Mouse (Mus musculus) embryonic fibroblast, embryonic 13.5 days (primary cell): ENCODE data around the gene E130114P18Rik. TPM values are rescaled to one million over a fixed set of nuclear protein-coding genes. Genes with fewer than 3 reads are reported as not detected.

Experiments used
- H3K27ac ChIP-seq: 2 replicates; pipeline ENCODE4 v1.5.1; 2012; ENCODE audit warnings: low read length, control low read depth, inconsistent platforms; ENCODE audit not compliant: insufficient read depth
- H3K4me1 ChIP-seq: 2 replicates; pipeline ENCODE4 v1.6.1; 2011; ENCODE audit warnings: low read length; ENCODE audit not compliant: control insufficient read depth, insufficient read depth
- H3K4me3 ChIP-seq: 2 replicates; pipeline ENCODE4 v1.5.1; 2011; ENCODE audit warnings: mild to moderate bottlenecking, control low read depth, low read length; ENCODE audit not compliant: insufficient read depth
- CTCF ChIP-seq: IDR thresholded peaks from 2 replicates; pipeline ENCODE4 v1.5.1; 2011; ENCODE audit warnings: mild to moderate bottlenecking, control low read depth, low read length, moderate library complexity, borderline replicate concordance; ENCODE audit not compliant: insufficient read depth
- POLR2A ChIP-seq: IDR thresholded peaks from 2 replicates; pipeline ENCODE4 v1.6.1; 2011; ENCODE audit warnings: low read depth, mild to moderate bottlenecking, control low read depth, low read length, moderate library complexity
- polyA plus RNA-seq: library from polyadenylated mRNA; stranded (reverse); fragments of >200 nt; gene quantifications from 2 replicates; pipeline ENCODE4 v1.2.4, GENCODE M21; 2011; ENCODE audit warnings: low read depth; ENCODE audit not compliant: missing spikeins, insufficient read length

Gene E130114P18Rik
- 0.77 TPM in 1 of 2 replicates, not detected in the other for polyA plus RNA-seq

GRCm38 (mm10) chr4:97777706-97778176, at the start of gene E130114P18Rik:
Gene E130114P18Rik (minus strand): TSS chr4:97778078.
- peak within 1 kb of the TSS; percentile 95 for H3K27ac ChIP-seq
- H3K4me1 ChIP-seq, result peaks cover 2% of the 10 kb centered on the region; the same call in 1 of the 2 replicates
- peak within 1 kb of the TSS; percentile 95 for H3K4me3 ChIP-seq
- TF ChIP-seq POLR2A (peak; percentile 43; the same call in 1 of the 2 replicates), CTCF (no peak)

GRCm38 (mm10) chr4:97827115-97827514, 49.2 kb upstream of the E130114P18Rik start:
- no peaks in the 10 kb centered on the region; the same call in none of the 2 replicates for H3K4me1 ChIP-seq
- H3K4me3 ChIP-seq, result no peak overlapping the region
- TF ChIP-seq CTCF (no peak), POLR2A (no peak)
- H3K27ac ChIP-seq, result no peak overlapping the region

- Histone ChIP-seq H3K4me1 (peaks cover 2% of the 10 kb centered on the region), H3K27ac (no peak overlapping the region), H3K4me3 (no peak overlapping the region)
- TF ChIP-seq CTCF (no peak), POLR2A (no peak)
These were observed 48.0 kb upstream of the E130114P18Rik start for GRCm38 (mm10) chr4:97825841-97826240.

- TF ChIP-seq POLR2A, result no peak
- TF ChIP-seq CTCF, result no peak
- H3K4me1 ChIP-seq, result peaks cover 2% of the 10 kb centered on the region; the same call in 1 of the 2 replicates
- no peak overlapping the region for H3K4me3 ChIP-seq
- no peak overlapping the region for H3K27ac ChIP-seq
These were observed 47.6 kb upstream of the E130114P18Rik start for GRCm38 (mm10) chr4:97825432-97825831.

GRCm38 (mm10) chr4:97824451-97824850, 46.6 kb upstream of the E130114P18Rik start:
- TF ChIP-seq POLR2A, result no peak
- no peak for TF ChIP-seq CTCF
- H3K4me1 ChIP-seq, result peaks cover 2% of the 10 kb centered on the region; the same call in 1 of the 2 replicates
- H3K27ac ChIP-seq, result no peak overlapping the region
- H3K4me3 ChIP-seq, result no peak overlapping the region

GRCm38 (mm10) chr4:97823512-97823911, 45.6 kb upstream of the E130114P18Rik start:
- TF ChIP-seq POLR2A (no peak), CTCF (no peak)
- Histone ChIP-seq H3K4me3 (no peak overlapping the region), H3K27ac (no peak overlapping the region), H3K4me1 (peaks cover 2% of the 10 kb centered on the region; the same call in 1 of the 2 replicates)

- Histone ChIP-seq H3K4me1 (0 out of 2 replicates have a peak, but pooled peaks cover 2% of the 10 kb centered on the region), H3K4me3 (no peak overlapping the region), H3K27ac (no peak overlapping the region)
- no peak for TF ChIP-seq POLR2A
- no peak for TF ChIP-seq CTCF
These were observed 43.8 kb upstream of the E130114P18Rik start for GRCm38 (mm10) chr4:97821556-97822251.

GRCm38 (mm10) chr4:97820474-97821259, 42.8 kb upstream of the E130114P18Rik start:
- Histone ChIP-seq H3K4me3 (no peak overlapping the region), H3K27ac (no peak overlapping the region), H3K4me1 (0 out of 2 replicates have a peak, but pooled peaks cover 2% of the 10 kb centered on the region)
- TF ChIP-seq POLR2A, result no peak
- TF ChIP-seq CTCF, result no peak

GRCm38 (mm10) chr4:97819101-97819500, 41.2 kb upstream of the E130114P18Rik start:
- H3K4me3 ChIP-seq, result no peak overlapping the region
- H3K27ac ChIP-seq, result no peak overlapping the region
- no peak for TF ChIP-seq POLR2A
- 0 out of 2 replicates have a peak, but pooled peaks cover 2% of the 10 kb centered on the region for H3K4me1 ChIP-seq
